Mouse (Mus musculus) central nervous system, embryonic 14 days (tissue): ENCODE data around the gene Gm3187. TPM values are rescaled to one million over a fixed set of nuclear protein-coding genes. Genes with fewer than 3 reads are reported as not detected.

Experiments
- polyA plus RNA-seq: library from polyadenylated mRNA; depleted of rRNA; stranded (reverse); fragments of >200 nt; gene quantifications from 2 replicates; pipeline ENCODE4 v1.2.3, GENCODE M21; 2012; rRNA removed

The Gm3187 gene
- polyA plus RNA-seq: 0.05 TPM in 1 of 2 replicates, not detected in the other

DNA sequence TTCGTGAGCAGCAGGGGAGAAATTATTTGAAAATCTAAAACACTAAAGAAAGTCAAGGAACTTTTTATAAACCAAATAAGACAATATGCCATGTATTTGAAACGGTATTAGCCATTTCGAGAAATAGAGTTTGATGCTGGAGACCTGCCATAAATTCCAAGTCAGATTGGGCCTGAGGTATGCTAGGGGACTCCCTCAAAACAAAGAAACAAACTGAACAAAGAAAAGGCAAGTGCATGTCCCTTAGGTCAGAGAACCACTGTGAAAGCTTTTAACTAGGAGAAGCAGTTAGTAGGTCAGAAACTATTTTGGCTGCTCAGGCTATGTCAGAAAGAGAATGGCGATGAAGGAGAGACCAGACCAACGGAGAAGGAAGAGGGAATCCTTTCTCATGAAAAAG is at the start of gene Gm3187:
Gene Gm3187 (plus strand): TSS at position 301 of the 400 bp plus-strand sequence.

DNA sequence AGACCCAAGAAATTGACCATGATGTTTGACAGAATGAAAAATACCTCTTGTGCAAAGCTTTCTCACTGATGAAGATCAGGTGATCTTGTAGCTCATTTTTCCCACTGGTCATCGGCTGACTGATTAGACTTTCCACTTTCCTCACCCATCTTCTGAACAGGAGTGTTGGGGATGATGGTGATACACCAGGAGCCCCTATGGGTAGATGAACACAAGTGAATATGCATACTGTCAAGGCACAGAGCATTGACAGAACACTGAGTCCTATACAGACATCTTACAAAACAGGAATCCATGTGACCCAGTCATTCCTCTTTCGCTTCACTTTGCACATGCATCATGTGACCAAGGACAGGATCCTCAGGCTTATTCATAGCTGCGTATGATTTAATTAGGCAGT is 28.6 kb upstream of the Gm3187 start, which contains the start of gene Gm3194:
Gene Gm3194 (minus strand): TSS at position 101 of the 400 bp plus-strand sequence.

DNA sequence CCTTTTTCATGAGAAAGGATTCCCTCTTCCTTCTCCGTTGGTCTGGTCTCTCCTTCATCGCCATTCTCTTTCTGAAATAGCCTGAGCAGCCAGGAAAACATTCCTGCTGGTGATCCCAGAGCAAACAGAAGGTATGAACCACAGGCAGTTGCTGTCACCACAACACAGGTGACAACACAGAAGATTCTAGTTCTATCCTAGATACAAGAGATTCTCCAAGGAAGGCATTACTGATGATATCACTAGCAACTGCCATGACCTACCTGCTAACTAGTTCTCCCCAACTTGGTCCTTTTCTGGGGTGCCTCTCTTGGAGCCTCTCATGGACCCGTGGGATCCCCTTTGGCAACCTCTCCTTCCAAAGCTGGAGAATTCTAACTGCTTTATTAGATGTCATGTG is 6.3 kb upstream of the Gm3187 start, which contains the start of gene Gm8246:
Gene Gm8246 (minus strand): TSS at position 101 of the 400 bp plus-strand sequence.

DNA sequence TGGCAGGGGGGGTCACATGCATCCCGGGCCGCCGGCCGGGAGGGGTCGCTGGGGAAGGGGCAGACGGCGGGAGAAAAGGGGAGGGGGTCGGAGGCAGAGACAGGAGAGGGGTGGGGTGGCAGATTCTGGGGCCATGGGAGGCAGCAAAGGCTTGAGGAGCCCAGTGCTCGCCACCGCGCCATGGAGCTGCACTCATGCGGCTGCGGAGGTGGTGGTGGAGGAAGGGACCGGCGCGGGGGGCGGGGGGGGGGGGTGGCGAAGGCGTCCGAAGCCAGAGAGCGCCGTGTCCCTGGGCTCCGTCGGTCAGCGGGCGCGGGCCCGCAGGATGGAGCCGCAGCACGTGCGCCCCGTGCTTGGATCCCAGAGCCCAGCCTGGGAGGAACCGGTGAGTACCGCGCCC is 17.4 kb downstream of the Gm3187 start, which contains the start of gene Gm3488:
Gene Gm3488 (plus strand): TSS at position 301 of the 400 bp plus-strand sequence.

DNA sequence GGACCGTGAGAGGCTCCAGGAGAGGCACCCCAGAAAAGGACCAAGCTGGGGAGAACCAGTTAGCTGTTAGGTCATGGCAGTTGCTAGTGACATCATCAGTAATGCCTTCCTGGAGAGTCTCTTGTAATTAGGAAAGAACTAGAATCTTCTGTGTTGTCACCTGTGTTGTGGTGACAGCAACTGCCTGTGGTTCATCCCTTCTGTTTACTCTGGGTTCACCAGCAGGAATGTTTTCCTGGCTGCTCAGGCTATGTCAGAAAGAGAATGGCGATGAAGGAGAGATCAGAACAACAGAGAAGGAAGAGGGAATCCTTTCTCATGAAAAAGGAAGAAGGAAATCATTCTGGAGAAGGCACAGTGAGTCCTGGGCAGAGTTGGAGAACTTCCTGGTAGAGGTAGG is 54.2 kb downstream of the Gm3187 start, which contains the start of gene Gm3532:
Gene Gm3532 (plus strand): TSS at position 301 of the 400 bp plus-strand sequence.

Other genes with a start within 250 kb of the Gm3187 start
- not detected in 2 replicates for gene Gm3526, start 223.6 kb upstream of the Gm3187 start, polyA plus RNA-seq
- gene Gm3542, start 149.3 kb upstream of the Gm3187 start, polyA plus RNA-seq: not detected in 2 replicates
- 1.5 and 1.7 TPM in 2 replicates for gene Gm3500, start 95.2 kb upstream of the Gm3187 start, polyA plus RNA-seq
- 4.6 TPM in 1 of 2 replicates, not detected in the other for gene Gm3194, start 28.7 kb upstream of the Gm3187 start, polyA plus RNA-seq
- gene Gm8246, start 6.4 kb upstream of the Gm3187 start, polyA plus RNA-seq: not detected in 2 replicates
- 9.8 and 10.2 TPM in 2 replicates for gene Gm3488, start 17.5 kb downstream of the Gm3187 start, polyA plus RNA-seq
- gene Gm3532, start 54.3 kb downstream of the Gm3187 start, polyA plus RNA-seq: 0.10 and 0.18 TPM in 2 replicates
- not detected in 2 replicates for gene Gm8265, start 148.8 kb downstream of the Gm3187 start, polyA plus RNA-seq
- not detected in 2 replicates for gene Gm9603, start 203.2 kb downstream of the Gm3187 start, polyA plus RNA-seq